In genomic region chr5:52476292-52476701, GRCm38 (mm10) we compare ENCODE assay signal across 8 mouse cellular contexts. TPM values are rescaled to one million over a fixed set of nuclear protein-coding genes. Genes with fewer than 3 reads are reported as not detected.
DNase-seq lines count a peak whose midpoint lies in the region; ATAC-seq and TF ChIP-seq lines count a peak whose summit lies in the region.

No protein-coding gene starts in this region.

- peak overlapping the region; percentile 49; the same call in 1 of the 2 replicates for H3K9ac ChIP-seq in heart, embryonic 11.5 days (ENCODE audit: low read depth, low read length)
- peak overlapping the region; percentile 47 for H3K9ac ChIP-seq in kidney, embryonic 15.5 days
- H3K9ac ChIP-seq in limb, embryonic 14.5 days (ENCODE audit: low read depth, low read length, severe bottlenecking): peak overlapping the region; percentile 61
- peak overlapping the region; percentile 37 for H3K9ac ChIP-seq in midbrain, embryonic 15.5 days

- DNase-seq in brain, embryonic 14.5 days (ENCODE audit: low read depth): peak; percentile 92
- peak; percentile 72 for DNase-seq in limb, embryonic 14.5 days (ENCODE audit: low spot score)
- DNase-seq in spleen, postnatal 10 days (ENCODE audit: low spot score in 2 of 2): peak; percentile 19 to 67
- DNase-seq in adipocyte (ENCODE audit: low spot score): no peak

- H3K4me2 ChIP-seq in heart, embryonic 11.5 days: peak overlapping the region; percentile 65
- peak overlapping the region; percentile 79 for H3K4me2 ChIP-seq in kidney, embryonic 15.5 days
- peak overlapping the region; percentile 75 for H3K4me2 ChIP-seq in limb, embryonic 14.5 days (replicated peaks; ENCODE audit: low read depth, low read length, severe bottlenecking)
- peak overlapping the region; percentile 76 for H3K4me2 ChIP-seq in midbrain, embryonic 15.5 days

- no peak for TF ChIP-seq CTCF in brain, embryonic 14.5 days (IDR thresholded peaks at IDR 0.05; ENCODE audit: borderline replicate concordance, extremely low read depth, insufficient read depth, insufficient read length)
- no peak for TF ChIP-seq CTCF in embryonic fibroblast, embryonic 13.5 days (IDR thresholded peaks at IDR 0.05; ENCODE audit: borderline replicate concordance, insufficient read depth, low read length)

- no peak for TF ChIP-seq POLR2A in brain, embryonic 14.5 days (IDR thresholded peaks at IDR 0.05; ENCODE audit: borderline replicate concordance, extremely low read depth, insufficient read depth, insufficient read length, poor library complexity, severe bottlenecking)
- peak; percentile 71 for TF ChIP-seq POLR2A in embryonic fibroblast, embryonic 13.5 days (IDR thresholded peaks at IDR 0.05; ENCODE audit: low read depth, low read length)
- no peak for TF ChIP-seq POLR2A in limb, embryonic 14.5 days (IDR thresholded peaks at IDR 0.05; ENCODE audit: borderline replicate concordance, extremely low read depth, insufficient read depth, insufficient read length)

- under 1% methylated on average over 23 of the region's 23 CpGs for WGBS in heart, embryonic 11.5 days (ENCODE audit: insufficient replicate concordance)
- under 1% methylated on average over 23 of the region's 23 CpGs for WGBS in kidney, embryonic 15.5 days
- WGBS in limb, embryonic 14.5 days: 0% methylated on average over 23 of the region's 23 CpGs
- WGBS in midbrain, embryonic 15.5 days: under 1% methylated on average over 23 of the region's 23 CpGs

- ATAC-seq in heart, embryonic 11.5 days (replicated peaks; ENCODE audit: insufficient number of reproducible peaks, low FRiP score, low TSS enrichment): peak; percentile 92
- peak; percentile 94 for ATAC-seq in kidney, embryonic 15.5 days (replicated peaks; ENCODE audit: low FRiP score)
- peak; percentile 77 for ATAC-seq in limb, embryonic 14.5 days (ENCODE audit: low FRiP score, low read depth)
- peak; percentile 90 for ATAC-seq in midbrain, embryonic 15.5 days (replicated peaks)

- H3K4me3 ChIP-seq in embryonic fibroblast, embryonic 13.5 days (ENCODE audit: insufficient read depth, low read length): peak overlapping the region; percentile 10
- H3K4me3 ChIP-seq in heart, embryonic 11.5 days (ENCODE audit: low read depth, low read length): peak overlapping the region; percentile 36
- H3K4me3 ChIP-seq in kidney, embryonic 15.5 days (replicated peaks): peak overlapping the region; percentile 52
- H3K4me3 ChIP-seq in limb, embryonic 14.5 days (replicated peaks; ENCODE audit: low read length): peak overlapping the region; percentile 48
- H3K4me3 ChIP-seq in midbrain, embryonic 15.5 days: peak overlapping the region; percentile 41

- peak overlapping the region; percentile 10; the same call in 1 of the 2 replicates for H3K27ac ChIP-seq in embryonic fibroblast, embryonic 13.5 days (ENCODE audit: insufficient read depth, low read length)
- H3K27ac ChIP-seq in heart, embryonic 11.5 days (ENCODE audit: low read depth, low read length): peak overlapping the region; percentile 90
- peak overlapping the region; percentile 75 for H3K27ac ChIP-seq in kidney, embryonic 15.5 days
- peak overlapping the region; percentile 49; the same call in 1 of the 2 replicates for H3K27ac ChIP-seq in limb, embryonic 14.5 days (replicated peaks; ENCODE audit: low read depth, low read length)
- peak overlapping the region; percentile 48 for H3K27ac ChIP-seq in midbrain, embryonic 15.5 days

- H3K27me3 ChIP-seq in heart, embryonic 11.5 days (ENCODE audit: control insufficient read depth, insufficient read depth, low read length): peaks cover 3% of the 10 kb centered on the region; the same call in 1 of the 2 replicates
- H3K27me3 ChIP-seq in kidney, embryonic 15.5 days: no peaks in the 10 kb centered on the region
- H3K27me3 ChIP-seq in limb, embryonic 14.5 days (ENCODE audit: control insufficient read depth, insufficient read depth, low read length): no peaks in the 10 kb centered on the region
- H3K27me3 ChIP-seq in midbrain, embryonic 15.5 days (replicated peaks): 0 out of 2 replicates have a peak, but pooled peaks cover 6% of the 10 kb centered on the region

- H3K36me3 ChIP-seq in heart, embryonic 11.5 days (ENCODE audit: control insufficient read depth, insufficient read depth, low read length): no peaks in the 10 kb centered on the region
- no peaks in the 10 kb centered on the region for H3K36me3 ChIP-seq in kidney, embryonic 15.5 days
- no peaks in the 10 kb centered on the region for H3K36me3 ChIP-seq in limb, embryonic 14.5 days (ENCODE audit: control insufficient read depth, insufficient read depth, low read length)
- H3K36me3 ChIP-seq in midbrain, embryonic 15.5 days (replicated peaks): no peaks in the 10 kb centered on the region

- H3K4me1 ChIP-seq in embryonic fibroblast, embryonic 13.5 days (ENCODE audit: control insufficient read depth, insufficient read depth, low read length): no peaks in the 10 kb centered on the region
- peaks cover 8% of the 10 kb centered on the region; the same call in 1 of the 2 replicates for H3K4me1 ChIP-seq in heart, embryonic 11.5 days (ENCODE audit: control insufficient read depth, insufficient read depth, low read length)
- H3K4me1 ChIP-seq in kidney, embryonic 15.5 days: peaks cover 22% of the 10 kb centered on the region
- 0 out of 2 replicates have a peak, but pooled peaks cover 7% of the 10 kb centered on the region for H3K4me1 ChIP-seq in limb, embryonic 14.5 days (ENCODE audit: control insufficient read depth, insufficient read depth, low read length)
- peaks cover 26% of the 10 kb centered on the region for H3K4me1 ChIP-seq in midbrain, embryonic 15.5 days

- peaks cover 6% of the 10 kb centered on the region; the same call in 1 of the 2 replicates for H3K9me3 ChIP-seq in heart, embryonic 11.5 days (replicated peaks; ENCODE audit: control insufficient read depth, low read length)
- H3K9me3 ChIP-seq in kidney, embryonic 15.5 days (replicated peaks): peaks cover 7% of the 10 kb centered on the region; the same call in 1 of the 2 replicates
- no peaks in the 10 kb centered on the region for H3K9me3 ChIP-seq in limb, embryonic 14.5 days (ENCODE audit: control insufficient read depth, low read length)
- H3K9me3 ChIP-seq in midbrain, embryonic 15.5 days: no peaks in the 10 kb centered on the region

RNA-seq across cellular contexts. Expression of gene Ccdc149, which starts 5.0 kb away (rescaled TPM):
- 8.0 and 11.3 TPM in 2 replicates for polyA plus RNA-seq in brain, embryonic 14.5 days (2012; rRNA removed)
- 3.0 and 3.7 TPM in 2 replicates for polyA plus RNA-seq in embryonic fibroblast, embryonic 13.5 days (2011; ENCODE audit: insufficient read length, low read depth, missing spikeins)
- polyA plus RNA-seq in heart, embryonic 11.5 days (2014; fragmentation: Nextera tagmentation; extraction: Ambion mirVana): 1.8 and 1.9 TPM in 2 replicates
- polyA plus RNA-seq in kidney, embryonic 15.5 days (2015; fragmentation: Nextera tagmentation; extraction: Ambion mirVana): 3.0 and 3.4 TPM in 2 replicates
- polyA plus RNA-seq in limb, embryonic 14.5 days (2012; rRNA removed): 1.4 and 1.6 TPM in 2 replicates
- polyA plus RNA-seq in limb, embryonic 14.5 days (2014; fragmentation: Nextera tagmentation; extraction: Ambion mirVana): 2.0 and 2.7 TPM in 2 replicates
- polyA plus RNA-seq in midbrain, embryonic 15.5 days (2015; fragmentation: Nextera tagmentation; extraction: Ambion mirVana): 14.0 and 14.9 TPM in 2 replicates

Comparison
In these comparisons a context has a peak if more than half of its experiments do, and no peak if none do; other contexts are left out.
1. H3K27ac ChIP-seq: peak in every context shown above with its lines; median percentile 90 in heart, embryonic 11.5 days; 75 in kidney, embryonic 15.5 days; 49 in limb, embryonic 14.5 days; 48 in midbrain, embryonic 15.5 days; 10 in embryonic fibroblast, embryonic 13.5 days.